Mouse (Mus musculus) megakaryocyte, adult 5-6 weeks (primary cell): ENCODE results near the gene Pkd1. TPM values are rescaled to one million over a fixed set of nuclear protein-coding genes. Genes with fewer than 3 reads are reported as not detected.

Experiments
- ATAC-seq: 2 replicates; pipeline ENCODE4 v1.8.0; 2016; ENCODE audit warnings: mild to moderate bottlenecking, inconsistent platforms; ENCODE audit not compliant: poor library complexity, severe bottlenecking
- total RNA-seq, 2 experiments: library from RNA; stranded (forward) in 1 of 2; stranded (reverse) in 1 of 2; fragments of 153-499, 151-499 nt in 1 of 2; fragments of 221-1000, 200-1000 nt in 1 of 2; gene quantifications; 2 replicates each; pipeline versions ENCODE4 v1.2.3 to v1.2.4; 2015 to 2017

The Pkd1 gene
- total RNA-seq (2015) (7.8 and 10.8 TPM in 2 replicates), total RNA-seq (2017) (13.1 and 19.9 TPM in 2 replicates)

DNA sequence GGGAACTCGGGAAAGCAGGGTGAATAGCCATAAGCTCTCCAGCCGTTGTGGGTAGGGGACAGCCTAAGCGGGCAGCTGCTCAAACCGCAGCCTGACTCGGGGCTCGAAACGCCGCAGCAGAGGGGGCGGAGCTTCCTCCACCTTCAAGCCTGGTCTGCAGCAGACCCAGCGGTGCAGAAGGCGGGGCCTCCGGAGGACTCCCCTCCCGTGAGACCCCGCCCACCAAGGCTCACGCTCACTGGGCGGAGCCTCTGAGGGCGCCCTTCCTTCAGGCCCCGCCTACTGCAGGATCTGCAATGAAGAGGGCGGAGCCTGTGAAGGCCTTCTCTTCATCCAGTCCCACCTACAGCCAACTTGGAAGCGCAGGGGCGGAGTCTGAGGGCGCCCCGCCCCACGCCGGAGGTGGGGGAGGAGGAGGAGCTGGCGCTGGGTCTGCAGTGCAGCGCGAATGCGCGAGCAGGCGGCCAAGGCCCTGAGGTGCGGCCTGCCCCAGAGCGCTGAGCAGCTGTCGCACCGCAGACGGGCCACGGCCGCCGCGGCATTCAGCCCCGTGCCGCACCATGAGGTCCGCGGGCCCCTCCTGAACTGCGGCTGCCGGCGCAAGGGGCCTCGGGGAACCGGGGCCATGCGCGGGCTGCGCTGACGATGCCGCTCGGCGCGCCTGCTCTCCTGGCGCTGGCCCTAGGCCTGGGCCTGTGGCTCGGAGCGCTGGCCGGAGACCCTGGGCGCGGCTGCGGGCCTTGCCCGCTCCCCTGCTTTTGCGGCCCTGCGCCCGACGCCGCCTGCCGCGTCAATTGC is at the start of gene Pkd1:
Gene Pkd1 (plus strand): TSS at position 217 of the 798 bp plus-strand sequence.
- ATAC-seq: peak; percentile 94

DNA sequence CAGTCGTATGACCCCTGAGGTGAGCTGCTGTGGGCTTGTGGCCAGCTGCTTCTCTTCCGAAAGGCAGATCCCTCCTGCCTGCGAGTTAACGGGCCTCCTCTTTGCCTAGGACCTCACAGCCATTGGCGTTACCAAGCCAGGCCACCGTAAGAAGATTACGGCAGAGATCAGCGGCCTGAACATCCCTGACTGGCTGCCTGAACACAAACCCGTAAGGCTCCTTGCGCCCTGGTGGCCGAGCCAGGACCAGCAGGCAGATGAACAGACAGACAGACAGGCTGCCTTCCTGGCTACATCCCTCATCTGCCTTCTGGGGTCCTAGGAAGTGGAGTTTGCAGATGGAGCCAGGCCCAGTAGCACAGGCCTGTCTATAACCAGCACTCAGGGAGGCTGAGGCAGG is 47.4 kb upstream of the Pkd1 start:
- ATAC-seq: no peak

DNA sequence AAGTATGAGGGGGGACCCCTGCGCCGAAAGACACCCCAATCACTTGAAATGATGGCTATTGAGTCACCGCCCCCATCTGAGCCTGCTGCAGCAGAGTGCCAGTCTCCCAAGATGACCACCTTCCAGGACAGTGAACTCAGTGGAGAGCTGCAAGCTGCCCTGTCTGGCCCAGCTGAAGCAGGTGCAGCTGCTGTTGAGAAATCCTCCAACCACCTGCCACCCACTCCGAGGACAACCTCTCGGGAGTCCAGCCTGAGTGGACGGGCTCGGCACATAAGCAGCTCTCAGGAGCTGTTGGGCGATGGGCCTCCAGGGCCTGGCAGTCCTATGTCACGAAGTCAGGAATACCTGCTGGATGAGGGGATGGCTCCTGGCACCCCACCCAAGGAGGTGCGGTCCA is 45.5 kb upstream of the Pkd1 start:
- no peak for ATAC-seq

DNA sequence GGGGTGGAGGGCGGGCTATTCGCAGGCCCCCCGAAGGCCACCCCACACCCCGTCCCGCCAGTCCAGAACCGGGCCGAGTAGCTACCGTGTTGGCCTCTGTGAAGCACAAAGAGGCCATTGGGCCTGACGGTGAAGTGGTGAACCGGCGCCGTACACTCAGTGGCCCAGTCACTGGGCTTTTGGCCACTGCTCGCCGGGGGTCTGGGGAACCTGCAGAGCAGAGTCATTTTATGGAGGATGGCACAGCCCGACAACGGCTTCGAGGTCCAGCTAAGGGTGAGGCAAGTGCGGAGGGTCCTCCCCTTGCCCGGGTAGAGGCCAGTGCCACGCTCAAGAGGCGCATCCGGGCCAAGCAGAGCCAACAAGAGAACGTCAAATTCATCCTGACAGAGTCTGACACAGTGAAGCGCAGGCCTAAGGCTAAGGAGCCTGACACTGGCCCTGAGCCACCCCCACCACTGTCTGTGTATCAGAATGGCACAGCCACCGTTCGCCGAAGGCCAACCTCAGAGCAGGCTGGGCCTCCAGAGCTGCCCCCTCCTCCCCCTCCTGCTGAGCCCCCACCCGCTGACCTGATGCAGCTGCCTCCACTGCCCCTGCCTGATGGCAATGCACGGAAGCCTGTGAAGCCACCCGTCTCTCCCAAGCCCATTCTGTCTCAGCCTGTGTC is 44.2 kb upstream of the Pkd1 start:
- no peak for ATAC-seq

DNA sequence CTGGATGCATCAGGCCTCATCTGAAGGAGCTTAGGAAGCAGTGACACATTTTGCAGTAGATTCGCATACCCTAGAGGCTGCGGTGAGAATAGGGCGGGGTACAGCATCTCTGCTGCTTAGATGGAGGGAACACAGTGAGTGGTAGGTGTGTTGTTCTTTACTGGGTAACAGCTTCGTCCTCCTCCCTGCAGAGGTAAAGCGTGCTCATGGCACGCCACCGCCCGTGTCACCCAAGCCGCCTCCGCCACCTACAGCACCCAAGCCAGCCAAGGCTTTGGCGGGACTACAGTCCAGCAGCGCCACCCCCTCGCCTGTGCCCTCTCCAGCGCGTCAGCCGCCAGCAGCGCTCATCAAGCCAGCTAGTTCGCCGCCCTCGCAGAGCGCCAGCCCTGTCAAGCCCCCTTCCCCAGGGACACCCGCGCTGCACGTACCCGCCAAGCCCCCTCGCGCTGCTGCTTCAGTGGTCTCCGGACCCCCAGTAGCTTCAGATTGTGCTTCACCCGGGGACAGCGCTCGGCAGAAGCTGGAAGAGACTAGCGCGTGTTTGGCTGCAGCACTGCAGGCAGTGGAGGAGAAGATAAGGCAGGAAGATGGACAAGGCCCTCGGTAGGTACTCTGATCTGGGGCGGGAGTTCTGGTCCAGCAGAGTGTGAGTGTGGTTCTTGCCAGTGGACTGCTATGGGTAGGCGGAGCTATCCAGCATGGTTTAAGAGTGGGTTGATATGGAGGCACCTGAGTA is 43.1 kb upstream of the Pkd1 start:
- ATAC-seq: no peak

DNA sequence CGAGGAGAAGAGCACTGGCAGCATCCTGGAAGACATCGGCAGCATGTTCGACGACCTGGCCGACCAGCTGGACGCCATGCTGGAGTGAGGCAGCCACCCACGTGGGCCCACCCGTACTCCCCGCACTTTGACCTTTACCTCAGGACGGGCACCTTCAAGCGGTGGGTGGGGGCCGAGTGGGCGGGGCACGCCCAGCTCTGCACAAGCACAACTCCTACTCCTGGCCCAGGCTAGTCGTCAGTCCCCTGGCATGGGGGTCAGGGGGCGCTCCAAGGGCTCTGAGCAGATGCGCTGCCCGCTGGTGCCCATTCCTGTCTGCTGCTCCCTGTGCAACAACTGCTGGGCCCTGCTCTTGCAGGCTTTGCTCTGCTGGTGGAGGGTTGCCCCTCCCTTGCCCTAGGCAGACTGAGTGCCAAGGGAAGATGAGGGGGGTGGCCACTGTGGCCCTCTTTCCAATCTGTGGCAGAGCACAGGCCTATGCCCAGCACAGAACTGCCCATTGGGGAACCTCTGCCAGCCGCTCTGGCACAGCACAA is 42.4 kb upstream of the Pkd1 start:
- ATAC-seq: no peak

DNA sequence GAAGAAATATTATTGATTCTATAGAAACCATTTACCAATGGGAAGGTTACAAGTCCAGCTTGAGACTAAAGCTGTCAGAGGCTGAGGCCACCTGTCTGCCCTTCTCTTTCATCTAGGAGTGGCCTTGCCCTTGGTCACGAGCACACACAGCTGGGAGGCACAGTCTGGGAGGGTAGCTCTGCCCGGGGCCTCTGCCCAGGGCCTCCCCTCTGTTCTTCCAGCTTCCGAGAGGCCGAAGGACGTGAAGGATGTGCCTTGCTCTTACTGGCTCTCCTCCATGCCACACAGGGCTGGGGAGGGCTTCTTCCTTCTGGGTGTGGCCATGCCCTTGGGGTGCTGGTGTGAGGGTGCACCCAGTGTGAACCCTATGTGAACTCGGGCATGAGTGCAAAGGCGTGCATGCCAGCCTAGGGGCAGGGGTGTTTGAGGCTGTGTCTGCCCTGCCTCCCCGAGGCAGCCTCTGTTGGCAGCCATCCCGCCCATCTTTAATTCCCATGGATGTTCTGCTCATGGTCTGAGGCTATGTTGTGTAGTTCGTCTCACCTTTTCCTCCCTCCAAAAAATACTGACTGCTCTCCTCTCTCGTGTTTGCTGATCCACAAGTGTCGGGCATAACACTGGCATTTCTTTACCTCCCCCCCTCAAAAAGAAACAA is 41.7 kb upstream of the Pkd1 start:
- no peak for ATAC-seq

DNA sequence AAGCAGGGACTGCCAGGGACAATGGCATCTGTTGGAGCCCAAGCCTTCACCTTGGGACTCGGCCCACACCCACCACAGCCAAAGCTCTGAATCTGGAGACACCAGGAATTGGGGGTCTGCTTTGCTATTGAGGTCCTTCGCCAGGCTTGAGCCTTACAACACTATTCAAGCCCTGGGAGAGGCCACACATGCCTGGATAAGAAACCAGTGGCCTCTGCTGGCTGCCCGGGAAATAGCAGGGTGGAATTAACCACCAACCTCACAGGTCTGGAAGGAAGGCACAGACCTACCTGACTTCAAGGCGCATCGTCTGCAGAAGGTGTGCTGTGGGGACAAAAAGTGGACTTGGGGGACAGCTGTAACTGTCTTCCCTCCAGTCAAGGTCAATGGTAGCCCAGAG is 36.0 kb upstream of the Pkd1 start:
- peak; percentile 45; the same call in 1 of the 2 replicates for ATAC-seq

DNA sequence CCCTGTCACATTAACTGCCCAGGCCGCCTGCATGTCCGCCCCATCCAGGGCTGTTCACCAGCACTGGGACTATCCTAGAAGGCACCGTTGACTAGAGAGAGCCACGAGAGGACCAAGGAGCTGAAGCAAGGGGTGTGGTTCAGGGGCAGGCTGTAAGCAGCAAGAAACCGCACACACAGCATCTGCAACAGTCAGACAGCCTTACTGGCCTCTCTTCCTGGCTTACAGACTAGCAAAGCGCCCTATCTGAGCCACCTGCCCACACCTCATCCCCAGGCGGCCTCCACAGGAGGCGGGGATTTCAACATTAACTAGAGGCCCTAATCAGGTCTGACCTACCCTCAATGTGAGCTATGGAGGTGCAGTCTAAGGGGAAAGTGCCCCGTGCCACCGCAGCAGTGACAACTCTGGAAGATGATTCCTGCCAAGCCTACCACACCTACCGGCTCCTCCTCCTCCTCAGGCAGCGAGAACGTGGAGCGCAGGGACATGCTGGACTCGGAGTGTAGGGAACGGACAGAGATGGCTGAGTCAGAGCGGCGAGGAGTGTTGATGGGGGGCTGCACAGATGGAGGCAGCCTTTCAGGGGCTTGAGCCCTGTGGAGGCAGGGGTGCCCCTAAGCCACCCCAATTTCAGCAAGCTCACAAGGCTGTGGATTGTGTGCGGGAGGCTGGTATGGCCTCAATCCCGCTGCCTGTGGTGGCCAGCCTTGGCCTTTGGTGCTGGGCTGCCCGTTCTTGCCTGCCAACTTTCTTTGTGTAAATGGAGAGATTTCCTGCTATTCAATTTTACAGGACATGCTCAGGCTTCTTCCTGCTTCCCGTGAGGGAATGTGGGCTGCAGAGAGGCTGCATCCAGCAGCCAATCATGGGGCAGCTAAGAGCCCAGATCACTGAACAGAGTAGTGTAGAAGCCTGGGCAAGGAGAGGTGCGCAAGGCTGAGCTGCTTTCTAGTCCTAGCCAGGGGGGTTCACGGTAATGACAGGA is 35.1 kb upstream of the Pkd1 start:
- no peak for ATAC-seq

DNA sequence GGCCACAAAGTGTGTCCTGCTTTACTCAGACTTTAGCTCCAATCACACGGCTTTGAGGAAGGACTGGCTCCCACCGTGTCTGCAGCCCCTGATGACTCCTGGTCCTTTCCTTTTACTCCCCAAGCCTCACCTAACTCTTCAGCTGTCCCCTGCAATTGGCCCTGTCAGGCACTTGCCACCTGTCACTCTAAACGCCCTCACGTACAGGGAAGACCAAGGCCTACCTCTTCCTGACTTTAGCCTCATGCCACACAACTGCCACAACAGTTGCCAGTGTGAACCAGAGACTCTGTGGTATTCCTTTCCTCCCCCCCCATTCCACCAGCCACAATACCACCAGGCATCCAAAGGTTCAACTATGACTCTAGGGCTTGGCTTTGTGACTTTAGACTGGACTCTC is 29.2 kb upstream of the Pkd1 start:
- no peak for ATAC-seq

DNA sequence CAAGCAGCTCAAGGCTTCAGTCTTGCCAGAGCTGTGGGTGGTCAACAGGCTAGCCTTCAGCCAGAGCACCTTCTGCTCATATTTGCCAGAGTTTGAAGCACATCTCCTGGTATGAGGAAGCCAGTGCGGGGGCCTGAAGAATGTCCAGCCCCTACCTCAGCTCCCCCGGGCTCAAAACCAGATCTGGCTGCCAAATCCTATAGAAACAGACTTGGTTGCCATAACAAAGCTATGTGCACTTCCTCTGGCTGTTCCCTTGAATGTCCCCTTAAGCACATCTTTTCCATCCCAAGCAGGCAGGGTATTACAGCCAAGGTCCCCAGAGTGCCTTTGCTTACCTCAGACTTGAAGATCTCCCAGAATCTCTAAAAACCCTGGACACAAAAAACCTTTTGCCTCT is 24.9 kb upstream of the Pkd1 start:
- ATAC-seq: no peak

DNA sequence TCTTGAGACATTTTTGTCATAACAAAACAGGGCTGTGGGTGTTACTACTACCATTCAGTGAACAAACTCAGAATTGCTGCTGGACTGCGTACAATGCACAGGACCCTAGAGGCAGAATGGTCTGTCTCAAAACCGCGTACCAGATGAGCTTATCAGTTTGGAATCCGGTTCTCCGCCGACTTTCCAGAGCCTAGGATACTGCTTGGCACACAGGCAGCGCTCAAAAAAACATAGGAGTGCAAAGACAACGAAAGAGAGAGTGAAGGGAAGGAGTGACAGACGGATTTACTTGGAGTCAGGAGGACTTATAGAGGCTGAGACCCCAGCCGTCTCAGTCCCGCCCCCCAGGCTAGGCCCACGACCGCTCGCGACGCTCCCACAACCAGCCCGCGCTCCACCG is 22.3 kb upstream of the Pkd1 start:
- no peak for ATAC-seq

DNA sequence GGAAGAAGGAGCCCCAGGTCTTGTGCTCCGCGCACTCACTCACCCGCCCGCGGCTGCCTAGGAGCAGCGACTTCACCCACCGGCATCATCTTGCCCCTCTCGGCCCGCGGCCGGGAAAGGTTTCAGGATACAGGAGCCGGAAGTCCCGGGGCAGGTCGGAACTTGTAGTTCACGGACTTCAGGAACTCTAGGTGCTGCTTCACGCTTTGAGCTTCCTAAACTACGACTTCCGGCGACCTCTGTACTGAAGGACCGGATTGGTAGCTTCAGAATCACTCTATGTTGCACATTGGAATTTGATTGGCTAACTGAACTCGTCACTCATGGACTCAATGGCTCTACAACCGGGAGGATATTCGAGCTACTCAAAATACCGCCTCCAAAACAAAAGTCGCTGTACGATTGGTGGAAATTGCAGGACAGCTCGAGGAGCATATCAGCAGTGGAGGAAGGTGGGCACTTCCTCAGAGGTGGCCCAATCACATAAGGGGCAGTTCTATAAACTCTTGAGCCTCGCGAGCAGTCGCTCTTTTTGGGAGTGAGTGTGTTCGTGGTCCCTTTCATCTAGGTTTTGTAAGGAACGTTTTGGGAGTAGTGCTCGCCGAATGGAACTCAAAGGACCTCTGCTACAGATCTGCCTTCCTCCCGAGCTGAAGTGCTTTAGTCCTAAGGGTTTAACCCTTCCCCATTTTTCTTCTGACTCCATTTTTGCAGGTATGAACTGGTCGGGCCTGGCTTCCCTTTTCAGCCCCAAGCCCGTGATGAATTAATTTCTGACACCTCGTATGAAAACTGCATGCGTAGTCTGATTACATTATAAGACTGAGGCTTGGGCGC is 21.7 kb upstream of the Pkd1 start, which contains the start of gene Traf7:
Gene Traf7 (minus strand): TSS at position 216 of the 837 bp plus-strand sequence.
- peak; percentile 89 for ATAC-seq

DNA sequence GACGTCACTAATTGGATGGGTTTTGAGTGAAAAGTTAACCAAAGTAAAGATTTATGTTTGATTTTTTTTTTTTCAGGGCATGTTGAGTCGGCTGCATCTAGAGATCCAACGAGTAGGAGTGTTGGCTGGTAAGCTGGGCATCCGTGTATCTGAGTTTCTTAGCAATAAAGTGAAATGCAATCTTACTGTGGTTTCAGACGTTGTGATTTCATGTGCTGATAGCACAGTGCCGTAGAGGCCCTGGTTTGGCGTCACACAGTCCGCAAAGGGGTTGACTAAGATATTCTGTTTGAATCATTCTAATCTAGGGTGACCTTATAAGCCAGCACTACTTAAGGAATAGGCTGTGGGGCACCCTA is 21.1 kb upstream of the Pkd1 start:
- no peak for ATAC-seq

DNA sequence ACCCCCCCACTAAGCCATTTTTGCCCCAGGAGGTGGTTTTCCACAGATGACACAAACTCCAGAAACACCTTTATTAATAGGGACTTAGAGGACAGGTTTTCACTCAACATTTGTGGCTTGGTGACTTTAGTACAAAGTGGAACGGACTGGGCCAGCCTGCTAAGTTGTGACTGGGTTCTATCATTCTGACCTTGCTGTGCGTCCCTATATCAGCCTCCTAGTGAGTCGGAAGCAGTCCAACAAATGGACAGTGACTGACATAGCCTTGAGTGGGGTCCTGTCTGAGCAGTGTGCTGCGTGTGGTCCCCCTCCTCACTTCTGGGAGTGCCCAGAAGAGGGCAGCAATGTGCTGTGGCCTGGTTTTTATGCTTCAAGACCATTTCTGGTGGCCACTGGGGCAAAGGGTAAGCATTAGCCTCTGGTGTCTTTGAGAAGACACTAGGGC is 20.6 kb upstream of the Pkd1 start:
- no peak for ATAC-seq

DNA sequence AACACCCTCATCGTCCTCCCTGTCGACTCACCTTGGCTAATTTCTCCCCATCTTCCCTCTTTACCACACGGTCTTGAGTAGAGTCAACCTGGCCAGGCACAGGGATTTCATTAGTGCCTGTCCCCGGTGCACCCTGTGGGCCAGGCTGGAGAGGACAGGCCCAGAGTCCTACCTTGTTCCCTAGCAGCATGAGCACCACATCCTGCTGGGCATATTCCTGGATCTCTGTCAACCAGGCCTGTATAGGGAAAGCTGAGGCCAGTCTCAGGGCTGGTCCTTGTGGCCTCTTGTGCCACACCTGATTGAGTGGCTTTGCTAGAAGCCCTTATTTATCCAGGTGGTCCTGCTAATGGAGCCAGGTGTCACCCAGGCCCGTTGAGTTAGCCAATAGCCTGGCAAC is 19.8 kb upstream of the Pkd1 start:
- no peak for ATAC-seq

DNA sequence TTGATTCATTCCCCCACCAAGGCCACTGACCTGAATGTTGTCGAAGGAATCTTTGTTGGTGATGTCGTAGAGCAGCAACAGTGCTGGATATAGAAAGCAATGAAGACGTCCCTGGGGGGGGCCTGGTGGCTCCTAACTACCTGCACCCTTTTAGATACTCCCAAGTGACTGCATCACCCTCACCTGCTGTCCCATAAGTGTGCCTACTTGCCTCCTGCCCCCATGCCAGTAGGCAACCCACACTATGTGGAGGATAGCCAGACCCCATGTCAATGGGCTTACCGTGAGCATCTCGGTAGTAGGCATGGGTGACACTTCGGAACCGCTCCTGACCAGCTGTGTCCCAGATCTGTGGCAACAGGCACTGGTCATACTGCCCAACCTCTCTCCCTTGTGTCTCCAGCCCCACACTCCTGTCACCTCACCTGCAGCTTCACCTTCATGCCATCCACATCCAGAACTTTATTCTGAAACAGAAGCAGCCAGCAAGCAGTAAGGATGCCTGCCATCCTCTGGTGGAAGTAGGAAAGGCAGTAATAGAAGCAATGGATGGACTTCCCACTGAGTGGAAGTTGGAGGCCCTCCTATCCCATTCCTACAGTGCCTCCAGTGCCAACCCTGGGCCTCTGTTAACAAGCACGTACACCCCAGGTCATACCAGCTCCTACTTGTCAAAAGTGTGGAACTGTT is 19.1 kb upstream of the Pkd1 start:
- ATAC-seq: no peak

DNA sequence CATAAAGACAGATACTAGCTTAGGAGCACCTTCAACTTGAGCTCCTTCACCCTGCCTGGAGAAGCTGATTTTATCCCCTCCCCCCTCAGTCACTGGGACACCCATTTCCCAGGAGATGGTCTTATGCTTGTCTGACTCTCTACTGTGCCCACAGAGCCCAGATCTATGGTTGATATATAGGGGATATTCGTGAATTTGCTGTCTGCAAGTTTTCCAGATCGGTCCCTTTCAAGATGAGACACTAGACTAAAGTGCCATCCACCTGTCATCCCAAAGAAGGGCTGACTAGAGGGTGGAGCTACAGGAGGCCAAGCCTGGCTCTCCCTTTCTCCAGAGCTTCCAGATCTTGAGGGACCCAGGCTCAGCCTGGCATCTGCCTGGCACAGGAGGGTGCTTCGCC is 18.6 kb upstream of the Pkd1 start:
- no peak for ATAC-seq
